Mouse (Mus musculus) left cerebral cortex, postnatal 25 days (tissue): ENCODE results near the gene Prkaa2. TPM values are rescaled to one million over a fixed set of nuclear protein-coding genes. Genes with fewer than 3 reads are reported as not detected.
"Not testable (repeated sequence)": the region's sequence is repeated elsewhere in the genome, so short reads cannot be mapped to it uniquely, and the experiment has no call there.

Experiments
- DNase-seq, 2 experiments: peaks; one replicate each; pipeline ENCODE4 v3.0.0; 2022; ENCODE audit warnings: low spot score in 2 of 2, mixed read lengths in 1 of 2
- intact Hi-C: fragments of 180-260 bp; cut with DNase I; formaldehyde crosslinking; loops from one replicate; pipeline ENCODE4 v1.15.1; 2025
- total RNA-seq, 2 experiments: library from RNA; stranded (reverse); gene quantifications; 2 replicates each; pipeline ENCODE4 v1.2.3; 2021

Gene Prkaa2
- total RNA-seq, 2 experiments from 2014 or later = 31.0 to 31.6 TPM

GRCm38 (mm10) chr4:105050041-105050440 is 59.6 kb downstream of the Prkaa2 start:
- intact Hi-C loops = no loop called here
- DNase-seq = no peak

GRCm38 (mm10) chr4:105034259-105034658 is 75.4 kb downstream of the Prkaa2 start:
- intact Hi-C loops = loop anchor here (2.0 to 5.0 kb wide), 2 partner anchors 75 to 1193 kb away; partner anchors contain the start of gene Prkaa2
- DNase-seq = no peak

GRCm38 (mm10) chr4:105033153-105033552 is 76.5 kb downstream of the Prkaa2 start:
- intact Hi-C loops = loop anchor here (2.0 to 5.0 kb wide), 2 partner anchors 90 to 1194 kb away; no protein-coding TSS in a partner anchor

DNA sequence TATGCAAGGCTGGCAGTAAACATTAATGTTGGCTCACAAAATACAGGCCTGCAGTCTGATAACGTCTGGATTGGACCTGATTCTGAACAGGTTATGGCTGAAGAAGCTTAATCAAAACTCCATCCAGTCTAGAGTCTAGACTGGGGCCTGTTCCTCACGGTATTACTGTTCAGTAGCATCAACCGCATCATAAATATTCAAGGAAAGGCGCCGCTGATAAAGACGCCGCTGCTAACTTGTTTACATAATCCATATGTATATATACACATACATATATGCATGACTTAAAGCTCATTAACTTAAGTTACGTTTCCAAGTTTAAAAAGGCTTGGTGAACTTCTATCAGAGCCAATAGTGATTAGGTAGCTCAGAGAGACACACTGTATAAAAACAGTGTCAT is 78.6 kb downstream of the Prkaa2 start:
- intact Hi-C loops = loop anchor here (5.0 kb wide), 1 partner anchor 1196 kb away; no protein-coding TSS in a partner anchor
- DNase-seq = no peak

More at GRCm38 (mm10) chr4:105033153-105033552, 76.5 kb downstream of the Prkaa2 start:
- no peak for DNase-seq

DNA sequence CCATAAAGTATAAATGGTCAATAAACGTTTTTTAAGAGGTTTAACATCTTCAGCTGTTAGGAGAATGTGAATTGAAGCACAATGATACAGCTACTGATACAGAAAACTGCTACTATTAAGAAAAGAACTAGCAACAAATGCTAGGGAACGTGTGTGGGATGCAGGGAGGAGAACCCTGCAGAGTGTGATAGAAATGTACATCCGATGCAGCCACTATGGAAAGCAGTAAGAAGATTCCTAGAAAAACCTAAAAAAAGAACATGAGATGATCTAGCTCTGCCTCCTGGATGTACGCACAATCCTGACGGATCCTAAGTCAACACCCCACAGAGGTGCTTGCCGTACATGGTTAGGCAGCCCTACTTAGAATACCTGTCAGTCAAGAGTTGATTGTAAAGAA is 82.4 kb downstream of the Prkaa2 start:
- DNase-seq = peak in 1 of 2 experiments; percentile 51
- intact Hi-C loops = no loop called here

DNA sequence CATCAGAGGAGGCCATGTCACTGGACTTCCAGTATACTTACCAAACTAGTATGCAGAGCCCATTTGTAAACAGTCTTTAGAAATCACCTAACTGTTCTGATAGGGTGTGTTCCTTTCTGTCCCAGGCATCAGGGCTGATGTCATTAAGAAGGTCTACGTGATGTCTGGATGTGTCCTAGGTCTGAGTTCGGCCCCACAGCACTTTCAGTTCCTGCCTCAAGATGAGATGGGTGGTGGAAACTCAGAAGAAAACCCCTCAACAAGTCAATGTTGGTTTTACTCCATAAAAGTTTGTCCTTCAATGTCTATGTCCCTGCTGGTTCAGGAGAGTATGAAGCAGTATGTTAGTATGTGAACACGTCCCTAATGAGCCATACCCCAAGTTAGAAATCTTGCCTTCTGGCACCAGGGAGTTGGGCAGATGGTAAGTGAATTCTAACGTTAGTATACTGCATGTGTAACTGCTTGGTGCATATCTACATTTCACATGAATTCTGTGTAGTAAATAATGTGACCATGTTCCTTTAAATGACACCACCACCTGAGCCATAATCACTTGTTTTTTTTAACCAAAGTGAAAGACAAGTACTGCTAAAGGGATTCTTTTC is 93.6 kb downstream of the Prkaa2 start:
- intact Hi-C loops = no loop called here
- no peak for DNase-seq

- intact Hi-C loops = no loop called here
- DNase-seq = no peak
These were observed 94.2 kb downstream of the Prkaa2 start for GRCm38 (mm10) chr4:105015496-105015895.

DNA sequence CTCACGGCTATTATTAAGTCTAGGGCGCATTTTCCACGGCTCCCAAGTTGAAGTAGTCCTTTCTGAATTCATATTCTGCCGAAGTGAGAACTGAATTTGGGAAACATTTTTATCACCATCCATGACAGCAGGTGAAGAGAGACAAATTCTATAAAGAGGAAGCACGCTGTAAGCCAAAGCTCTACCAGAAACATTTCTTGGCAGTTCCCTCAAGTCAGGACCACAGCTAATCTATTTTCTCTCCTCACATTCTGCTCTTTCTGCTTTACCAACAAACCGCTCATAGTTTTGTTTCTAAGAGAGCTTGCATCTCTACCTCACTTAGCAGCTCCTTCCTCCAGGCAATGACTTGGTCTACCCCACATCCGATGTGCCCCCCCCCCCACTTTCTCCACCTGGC is 96.0 kb downstream of the Prkaa2 start:
- peak in 1 of 2 experiments; percentile 35 for DNase-seq
- intact Hi-C loops = no loop called here

DNA sequence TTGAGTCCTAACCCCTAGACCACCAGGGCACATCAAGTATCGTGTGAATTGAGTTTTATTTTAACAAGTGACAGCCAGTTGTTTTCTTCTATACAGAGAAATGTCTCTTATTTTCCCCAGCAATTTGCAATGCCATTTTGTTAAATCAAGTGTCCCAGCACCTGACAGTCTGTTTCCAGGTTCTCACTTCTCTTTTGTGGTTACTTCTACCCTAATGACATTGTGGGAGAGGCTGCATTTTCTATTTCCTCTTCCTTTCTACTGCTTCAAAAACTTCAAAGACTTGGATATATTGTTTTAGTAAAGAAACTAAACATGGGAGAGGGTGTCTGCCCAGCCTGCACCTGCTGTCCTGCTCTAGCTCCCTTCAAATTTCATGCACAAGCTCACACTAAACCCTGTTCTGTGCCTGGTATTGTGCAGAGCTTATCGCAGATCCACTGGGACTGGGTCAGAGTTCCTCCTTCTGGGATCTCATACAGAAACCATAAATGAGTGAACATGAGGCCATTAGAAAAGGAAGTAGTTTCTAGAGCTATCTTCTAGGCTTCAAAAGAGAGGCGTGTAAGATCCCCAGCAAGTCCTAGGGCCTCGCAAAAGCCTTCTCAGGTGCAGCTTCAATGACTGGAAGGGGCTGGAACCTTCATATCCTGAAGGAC is 102.2 kb downstream of the Prkaa2 start:
- intact Hi-C loops = no loop called here

GRCm38 (mm10) chr4:105004649-105005048 is 105.0 kb downstream of the Prkaa2 start:
- DNase-seq, intact Hi-C loops: not testable (repeated sequence)

More for the DNA sequence above, 102.2 kb downstream of the Prkaa2 start:
- DNase-seq = no peak

GRCm38 (mm10) chr4:105004135-105004534 is 105.6 kb downstream of the Prkaa2 start:
- intact Hi-C loops = no loop called here
- DNase-seq = no peak

- DNase-seq = no peak
These were observed 108.0 kb downstream of the Prkaa2 start for GRCm38 (mm10) chr4:105001736-105002135.

DNA sequence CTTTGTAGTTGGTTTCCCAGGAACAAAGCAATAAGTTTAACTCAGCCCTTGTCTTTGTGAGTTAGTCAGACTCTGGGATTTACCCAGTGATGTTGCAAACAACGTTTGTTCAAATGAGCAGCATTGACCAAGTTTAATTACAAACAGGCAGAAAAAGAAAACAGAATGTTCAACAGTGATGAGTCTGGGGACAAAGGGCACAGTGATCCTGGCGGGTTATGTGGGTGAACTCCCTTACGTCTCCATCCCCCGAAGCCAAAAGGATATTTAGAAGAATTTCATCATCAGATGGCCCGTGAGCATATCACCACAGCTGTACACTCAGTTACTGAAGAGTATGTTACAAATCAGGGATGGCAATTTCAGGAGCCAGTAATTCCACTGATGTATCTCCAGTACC is 110.0 kb downstream of the Prkaa2 start:
- DNase-seq = no peak
- intact Hi-C loops = loop anchor here (2.0 kb wide), 1 partner anchor 89 kb away; no protein-coding TSS in a partner anchor

More at GRCm38 (mm10) chr4:105001736-105002135, 108.0 kb downstream of the Prkaa2 start:
- intact Hi-C loops = loop anchor here (2.0 kb wide), 1 partner anchor 91 kb away; no protein-coding TSS in a partner anchor

GRCm38 (mm10) chr4:104993140-104993874 is 116.4 kb downstream of the Prkaa2 start:
- intact Hi-C loops = no loop called here
- no peak for DNase-seq

DNA sequence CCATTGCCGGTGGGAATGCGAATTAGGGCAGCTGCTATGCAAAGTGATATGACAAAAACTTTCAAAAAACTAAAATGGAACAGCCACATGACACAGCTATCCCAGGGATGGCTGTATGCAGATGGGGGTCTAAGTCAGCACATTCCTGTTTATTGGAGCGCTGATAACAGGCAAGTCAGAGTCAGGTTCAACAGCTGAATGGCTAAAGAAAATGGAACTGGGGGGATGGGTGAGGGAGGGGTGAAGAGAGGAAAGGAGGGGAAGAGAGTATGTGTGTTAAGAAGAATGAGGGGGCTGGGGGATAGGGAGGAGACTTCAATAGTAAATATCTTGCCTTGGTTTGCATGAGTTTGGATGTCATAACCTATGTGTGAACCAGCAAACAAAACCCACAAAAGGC is 117.4 kb downstream of the Prkaa2 start:
- intact Hi-C loops = no loop called here
- no peak for DNase-seq

GRCm38 (mm10) chr4:104990686-104991085 is 119.0 kb downstream of the Prkaa2 start:
- intact Hi-C loops = no loop called here

DNA sequence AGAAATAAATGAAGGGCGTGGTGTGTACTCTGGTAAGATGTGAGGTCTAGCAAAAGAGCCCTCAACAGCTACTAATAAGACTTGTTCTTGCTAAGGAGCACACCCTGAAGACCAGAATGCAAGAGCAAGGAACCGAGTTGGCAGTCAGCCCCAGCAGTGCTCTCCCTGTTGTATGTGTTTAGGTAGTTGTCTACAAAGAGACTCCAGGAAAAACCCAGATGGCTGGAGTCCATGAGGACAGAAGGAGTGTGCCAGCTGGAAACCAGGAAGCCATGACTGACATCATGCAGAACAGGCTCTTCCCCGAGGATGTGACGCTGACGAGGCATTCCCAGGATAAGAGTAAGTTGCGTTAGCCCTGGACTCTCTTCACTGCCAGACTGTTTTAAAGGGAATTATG is 119.7 kb downstream of the Prkaa2 start:
- peak in 1 of 2 experiments; percentile 60 for DNase-seq
- intact Hi-C loops = no loop called here

More at GRCm38 (mm10) chr4:104990686-104991085, 119.0 kb downstream of the Prkaa2 start:
- no peak for DNase-seq

DNA sequence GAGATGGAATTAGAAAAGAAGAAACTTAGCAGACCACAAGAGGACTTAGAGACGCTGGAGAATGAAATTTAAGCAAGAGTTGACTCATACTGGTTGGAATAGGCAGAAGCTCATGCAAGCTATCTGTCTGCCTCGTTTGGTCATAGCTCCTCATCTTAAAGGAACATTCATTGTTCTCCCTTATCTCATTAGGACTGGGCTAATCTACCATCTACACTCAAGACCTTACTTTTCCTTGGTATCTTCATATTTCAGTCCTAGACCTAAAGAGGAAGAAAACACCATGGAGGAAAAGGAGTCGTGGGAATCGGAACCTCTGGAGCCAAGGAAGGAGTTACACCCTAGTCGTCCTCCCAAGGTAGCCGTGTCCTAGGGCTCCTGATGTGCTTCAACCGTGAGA is 121.0 kb downstream of the Prkaa2 start:
- intact Hi-C loops = no loop called here
- DNase-seq = no peak

DNA sequence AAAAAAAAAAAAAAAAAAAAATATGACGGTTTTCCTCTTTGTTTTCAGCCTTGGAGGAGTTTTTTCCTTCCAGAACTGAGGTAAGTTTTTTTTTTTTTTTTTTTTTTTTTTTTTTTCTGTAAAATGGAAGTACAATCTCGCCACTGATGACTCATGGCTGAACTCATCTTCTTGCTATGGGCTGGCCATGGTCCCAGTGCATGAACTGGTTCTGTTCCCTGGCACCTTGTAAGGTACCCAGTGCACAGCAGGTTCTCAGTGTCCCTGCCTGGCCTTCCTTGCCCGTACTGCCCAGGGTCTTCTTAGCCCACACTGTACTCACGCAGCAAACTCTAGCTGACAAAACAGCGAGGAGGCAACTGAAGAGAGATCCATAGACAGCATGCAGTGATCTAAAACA is 121.6 kb downstream of the Prkaa2 start:
- DNase-seq = no peak
- intact Hi-C loops = no loop called here

- intact Hi-C loops = no loop called here
- DNase-seq = no peak
These were observed 122.1 kb downstream of the Prkaa2 start for GRCm38 (mm10) chr4:104987631-104988030.
